Mouse (Mus musculus): ENCODE measurements around the gene Col4a4. TPM values are rescaled to one million over a fixed set of nuclear protein-coding genes. Genes with fewer than 3 reads are reported as not detected.

Col4a4 gene
- 0.13 and 0.14 TPM in 2 replicates for polyA plus RNA-seq (2012; rRNA removed)

DNA sequence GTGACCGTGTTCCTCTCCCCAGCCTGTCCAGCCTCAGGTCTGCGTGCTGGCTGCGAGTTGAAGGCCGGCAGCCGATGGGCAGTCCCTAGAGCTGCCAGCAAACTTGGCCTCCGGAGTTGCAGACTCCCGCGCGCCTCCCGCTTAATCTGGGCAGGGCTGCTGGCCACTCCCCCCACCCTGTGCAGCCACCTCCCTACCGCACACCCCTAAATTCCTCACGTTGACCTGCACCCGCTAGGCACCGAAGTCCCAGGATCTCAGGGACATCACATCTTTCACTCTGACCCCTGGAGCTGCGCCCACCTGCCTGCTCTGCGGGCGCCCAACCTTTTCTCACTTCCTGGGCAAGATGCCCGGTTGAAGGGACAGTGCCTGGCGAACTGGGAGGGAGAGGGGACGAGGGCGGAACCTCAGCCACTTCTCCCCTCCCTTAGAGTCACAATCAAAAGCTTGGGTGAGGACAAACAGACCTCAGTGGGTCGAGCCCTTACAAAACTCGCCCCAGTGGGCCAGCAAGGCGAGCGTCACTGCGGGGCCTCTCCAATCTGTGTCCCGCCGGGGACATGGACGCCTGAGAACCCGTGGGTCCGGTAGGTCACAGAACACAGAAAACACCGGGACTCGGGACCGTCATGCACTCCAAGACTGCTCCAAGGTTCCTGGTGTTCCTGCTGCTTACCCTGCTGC, at the start of gene Col4a4, which contains the start of gene Col4a3:
Gene Col4a4, minus strand, starts transcription at position 137 of the 687 bp plus-strand sequence.
Gene Col4a3, plus strand, starts transcription at position 209 of the 687 bp plus-strand sequence.

Other genes starting within 250 kb of the Col4a4 start
- gene Col4a3, start 72 bp upstream of the Col4a4 start, polyA plus RNA-seq (2012; rRNA removed), result 0.14 and 0.24 TPM in 2 replicates
- gene Mff, start 138.0 kb upstream of the Col4a4 start, polyA plus RNA-seq (2012; rRNA removed), result 64.2 and 65.1 TPM in 2 replicates
- gene Tm4sf20, start 181.6 kb upstream of the Col4a4 start, polyA plus RNA-seq (2012; rRNA removed), result 0.30 TPM in 1 of 2 replicates, not detected in the other
- not detected in 2 replicates for gene Gm47791, start 184.4 kb upstream of the Col4a4 start, polyA plus RNA-seq (2012; rRNA removed)